Mouse (Mus musculus) pancreas, adult 10 weeks (tissue): ENCODE measurements around the gene Ppfia4. TPM values are rescaled to one million over a fixed set of nuclear protein-coding genes. Genes with fewer than 3 reads are reported as not detected.

ENCODE experiments used
- polyA plus RNA-seq: library from polyadenylated mRNA; stranded (reverse); fragments of 350-450 nt; fragmentation: Illumina TruSeq; extraction: RNeasy Lipid Tissue Mini Kit (QIAGEN cat#74804); gene quantifications from one replicate; pipeline ENCODE4 v1.2.3, GENCODE M21; 2015; ENCODE audit warnings: low read depth, low replicate concordance; ENCODE audit not compliant: insufficient read depth

The Ppfia4 gene
- polyA plus RNA-seq = 1.8 TPM

GRCm38 (mm10) chr1:134332770-134333271 is at the start of gene Ppfia4:
Gene Ppfia4, minus strand, starts transcription at chr1:134332928.

DNA sequence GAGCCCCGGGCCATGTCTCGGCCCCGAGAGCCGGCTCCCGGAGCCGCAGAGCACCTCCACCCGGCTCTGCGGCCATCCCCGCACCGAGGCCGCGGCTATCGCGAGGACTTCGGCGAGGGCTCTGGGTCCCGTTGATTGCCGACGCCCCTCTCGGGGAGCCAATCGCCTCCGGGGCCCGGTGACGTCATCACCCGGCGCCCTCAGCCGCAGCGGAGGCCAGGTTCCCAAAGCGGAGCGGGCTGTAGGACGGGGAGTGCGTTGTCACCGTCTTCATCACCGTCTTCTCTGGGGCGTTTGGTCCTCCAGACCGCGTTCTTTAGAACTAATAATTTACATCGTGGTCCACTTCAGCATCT is 29.1 kb upstream of the Ppfia4 start, which contains the start of gene Tmem183a:
Gene Tmem183a (minus strand): TSS at position 123 of the 356 bp plus-strand sequence.

DNA sequence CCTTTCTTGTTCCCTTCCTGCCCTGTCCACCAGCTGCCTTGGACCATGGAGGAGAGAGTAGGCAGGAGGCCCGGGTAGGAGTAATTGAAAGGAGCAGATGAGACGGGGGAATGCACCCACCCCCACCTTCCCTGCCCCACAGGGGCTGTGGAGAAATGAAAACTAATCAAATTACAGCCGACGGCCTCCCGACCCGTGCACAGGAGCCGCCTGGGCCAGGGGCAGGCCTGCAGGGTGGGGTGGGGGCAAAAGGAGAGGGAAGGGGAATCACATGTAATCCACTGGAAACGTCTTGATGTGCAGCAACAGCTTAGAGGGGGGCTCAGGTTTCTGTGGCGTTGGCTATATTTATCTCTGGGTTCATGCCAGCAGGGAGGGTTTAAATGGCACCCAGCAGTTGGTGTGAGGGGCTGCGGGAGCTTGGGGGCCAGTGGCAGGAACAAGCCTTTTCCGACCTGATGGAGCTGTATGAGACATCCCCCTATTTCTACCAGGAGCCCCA is 43.1 kb downstream of the Ppfia4 start, which contains the start of gene Myog:
Gene Myog (plus strand): TSS at position 392 of the 502 bp plus-strand sequence.

Other genes with a start within 250 kb of the Ppfia4 start
- gene Chit1, start 221.7 kb downstream of the Ppfia4 start, polyA plus RNA-seq = not detected
- 0.83 TPM for gene Chil1, start 150.8 kb downstream of the Ppfia4 start, polyA plus RNA-seq
- not detected for gene Mybph, start 139.5 kb downstream of the Ppfia4 start, polyA plus RNA-seq
- 2.9 TPM for gene Adora1, start 97.5 kb downstream of the Ppfia4 start, polyA plus RNA-seq
- gene Myog, start 42.9 kb downstream of the Ppfia4 start, polyA plus RNA-seq = not detected
- 11.1 TPM for gene Tmem183a, start 29.1 kb upstream of the Ppfia4 start, polyA plus RNA-seq
- not detected for gene 4933406M09Rik, start 53.0 kb upstream of the Ppfia4 start, polyA plus RNA-seq
- gene Cyb5r1, start 72.6 kb upstream of the Ppfia4 start, polyA plus RNA-seq = 17.1 TPM
- gene Adipor1, start 82.5 kb upstream of the Ppfia4 start, polyA plus RNA-seq = 20.4 TPM
- 4.6 TPM for gene Klhl12, start 122.6 kb upstream of the Ppfia4 start, polyA plus RNA-seq
- gene Rabif, start 161.7 kb upstream of the Ppfia4 start, polyA plus RNA-seq = 4.9 TPM
- gene Mgat4e, start 216.8 kb upstream of the Ppfia4 start, polyA plus RNA-seq = not detected
- 2.8 TPM for gene Kdm5b, start 227.2 kb upstream of the Ppfia4 start, polyA plus RNA-seq